Mouse (Mus musculus) heart, embryonic 16.5 days (tissue): Measurements from ENCODE around the gene Clasrp. TPM values are rescaled to one million over a fixed set of nuclear protein-coding genes. Genes with fewer than 3 reads are reported as not detected.

Experiments used
- ATAC-seq: fragments of 200-750 bp; cut with Nextera tagmentation; replicated peaks from 2 replicates; pipeline ENCODE4 v1.8.0; 2017; ENCODE audit warnings: moderate number of reproducible peaks; ENCODE audit not compliant: insufficient read depth, low FRiP score; ENCODE audit errors: extremely low read depth
- H3K27ac ChIP-seq: fragments of 300-500 bp; sonication (generic); 2 replicates; pipeline ENCODE4 v1.5.1; 2014; ENCODE audit warnings: mild to moderate bottlenecking, low read length, control low read depth, moderate library complexity
- H3K27me3 ChIP-seq: fragments of 300-500 bp; sonication (generic); 2 replicates; pipeline ENCODE4 v1.6.1; 2014; ENCODE audit warnings: low read length, mixed read lengths; ENCODE audit not compliant: control insufficient read depth, insufficient read depth
- H3K36me3 ChIP-seq: fragments of 300-500 bp; sonication (generic); 2 replicates; pipeline ENCODE4 v1.6.1; 2014; ENCODE audit not compliant: control insufficient read depth, insufficient read depth
- H3K4me1 ChIP-seq: fragments of 300-500 bp; sonication (generic); 2 replicates; pipeline ENCODE4 v1.6.1; 2014; ENCODE audit warnings: low read length, mixed read lengths; ENCODE audit not compliant: control insufficient read depth, insufficient read depth
- H3K4me2 ChIP-seq: fragments of 300-500 bp; sonication (generic); 2 replicates; pipeline ENCODE4 v1.6.1; 2014; ENCODE audit warnings: low read depth, mild to moderate bottlenecking, control low read depth, low read length
- H3K4me3 ChIP-seq: fragments of 300-500 bp; sonication (generic); 2 replicates; pipeline ENCODE4 v1.5.1; 2014; ENCODE audit warnings: mild to moderate bottlenecking, control low read depth, low read length
- H3K9ac ChIP-seq: fragments of 300-500 bp; sonication (generic); 2 replicates; pipeline ENCODE4 v1.6.1; 2014; ENCODE audit warnings: low read length, control low read depth
- H3K9me3 ChIP-seq: fragments of 300-500 bp; sonication (generic); replicated peaks from 2 replicates; pipeline ENCODE4 v1.6.1; 2016; ENCODE audit warnings: low read length; ENCODE audit not compliant: control insufficient read depth
- WGBS: fragments of 180-500 bp; shearing (Covaris S2); extraction: QIAGEN DNeasy Blood & Tissue Kit; methylation state at CpG from one replicate; pipeline ENCODE4 v1.1.7; 2014; 5-methylcytosine and 5-hydroxymethylcytosine counted together
- polyA plus RNA-seq: library from polyadenylated mRNA; unstranded; fragments of >200 nt; fragmentation: Nextera tagmentation; extraction: Ambion mirVana; gene quantifications from 2 replicates; pipeline ENCODE4 v1.2.1, GENCODE M21; 2015

Clasrp gene
- polyA plus RNA-seq, 1 experiment from 2014 or later: 31.9 TPM

DNA sequence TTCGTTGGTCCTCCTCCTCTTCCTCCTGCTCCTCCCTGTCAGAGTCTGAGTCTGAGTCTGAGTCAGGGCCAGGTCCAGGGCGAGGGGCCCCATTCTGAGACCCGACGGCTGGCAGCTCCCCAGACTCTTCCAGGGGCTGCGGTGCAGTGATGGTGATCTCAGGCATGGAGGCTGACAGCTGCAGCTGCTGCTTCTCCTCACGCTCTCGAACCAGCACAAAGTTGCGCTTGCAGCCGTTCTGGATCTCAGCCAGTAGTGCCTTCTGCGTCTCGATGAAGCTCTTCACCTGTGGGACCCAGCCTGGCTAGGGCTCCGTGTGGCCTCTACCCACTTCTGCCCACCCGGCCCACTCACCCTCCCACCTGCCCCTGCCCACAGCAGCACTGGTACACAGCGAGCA is 72.0 kb downstream of the Clasrp start:
- H3K4me1 ChIP-seq: peaks cover 7% of the 10 kb centered on the region; the same call in 1 of the 2 replicates
- no peaks in the 10 kb centered on the region for H3K27me3 ChIP-seq
- H3K9me3 ChIP-seq: no peaks in the 10 kb centered on the region
- H3K9ac ChIP-seq: no peak overlapping the region
- no peak overlapping the region for H3K4me2 ChIP-seq
- WGBS: 82% methylated on average over 14 of the region's 14 CpGs
- peaks cover 41% of the 10 kb centered on the region for H3K36me3 ChIP-seq
- no peak overlapping the region for H3K27ac ChIP-seq
- no peak overlapping the region for H3K4me3 ChIP-seq
- ATAC-seq: peak; percentile 28; the same call in 1 of the 2 replicates

DNA sequence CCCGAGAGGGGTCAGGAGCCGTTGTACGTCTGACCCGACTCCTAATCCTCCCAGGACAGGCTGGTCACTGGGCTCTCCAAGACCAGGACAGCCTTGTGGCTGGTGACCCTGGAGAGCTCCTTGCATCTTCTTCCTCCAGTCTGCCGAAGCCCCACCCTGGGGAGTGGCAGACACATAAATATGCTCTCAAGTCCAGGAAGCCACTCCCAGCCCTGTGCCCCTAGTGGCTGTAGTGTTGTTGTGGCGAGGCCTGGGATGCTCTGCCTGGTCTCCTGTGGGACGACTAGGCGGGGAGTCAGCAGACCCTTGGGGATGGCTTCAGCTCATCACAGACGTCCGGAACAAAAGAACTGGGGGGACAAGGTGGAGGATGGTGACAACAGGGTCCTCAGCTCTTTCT is 73.2 kb downstream of the Clasrp start:
- Histone ChIP-seq H3K36me3 (peaks cover 41% of the 10 kb centered on the region), H3K4me2 (no peak overlapping the region), H3K27ac (no peak overlapping the region), H3K4me1 (no peaks in the 10 kb centered on the region), H3K4me3 (no peak overlapping the region), H3K9ac (no peak overlapping the region), H3K27me3 (no peaks in the 10 kb centered on the region), H3K9me3 (no peaks in the 10 kb centered on the region)
- 78% methylated on average over 10 of the region's 10 CpGs for WGBS
- no peak for ATAC-seq

Other genes starting within 250 kb of the Clasrp start
- 16.2 and 16.7 TPM in 2 replicates for gene Cd3eap, start 245.0 kb downstream of the Clasrp start, polyA plus RNA-seq
- 13.6 and 14.2 TPM in 2 replicates for gene Ppp1r13l, start 244.7 kb downstream of the Clasrp start, polyA plus RNA-seq
- gene Ercc2, start 222.5 kb downstream of the Clasrp start, polyA plus RNA-seq: 11.1 and 12.8 TPM in 2 replicates
- 4.1 and 5.0 TPM in 2 replicates for gene Klc3, start 200.4 kb downstream of the Clasrp start, polyA plus RNA-seq
- 2,882 and 3,117 TPM in 2 replicates for gene Ckm, start 199.7 kb downstream of the Clasrp start, polyA plus RNA-seq
- 4.5 and 6.2 TPM in 2 replicates for gene Mark4, start 145.7 kb downstream of the Clasrp start, polyA plus RNA-seq
- gene Exoc3l2, start 141.2 kb downstream of the Clasrp start, polyA plus RNA-seq: 0.50 and 0.59 TPM in 2 replicates
- 1.6 and 1.7 TPM in 2 replicates for gene Bloc1s3, start 96.1 kb downstream of the Clasrp start, polyA plus RNA-seq
- 73.2 and 83.4 TPM in 2 replicates for gene Trappc6a, start 96.1 kb downstream of the Clasrp start, polyA plus RNA-seq
- 0.14 TPM in 1 of 2 replicates, not detected in the other for gene Nkpd1, start 86.6 kb downstream of the Clasrp start, polyA plus RNA-seq
- 18.2 and 21.1 TPM in 2 replicates for gene Ppp1r37, start 41.4 kb downstream of the Clasrp start, polyA plus RNA-seq
- 0.24 and 0.66 TPM in 2 replicates for gene Zfp296, start 27.2 kb downstream of the Clasrp start, polyA plus RNA-seq
- gene Gemin7, start 26.9 kb downstream of the Clasrp start, polyA plus RNA-seq: 125 and 127 TPM in 2 replicates
- 8.3 and 12.4 TPM in 2 replicates for gene Relb, start 25.0 kb upstream of the Clasrp start, polyA plus RNA-seq
- gene Clptm1, start 60.5 kb upstream of the Clasrp start, polyA plus RNA-seq: 74.3 and 81.9 TPM in 2 replicates
- 1.2 and 2.6 TPM in 2 replicates for gene Apoc2, start 73.5 kb upstream of the Clasrp start, polyA plus RNA-seq
- gene Gm44805, start 76.9 kb upstream of the Clasrp start, polyA plus RNA-seq: 0.38 TPM in 1 of 2 replicates, not detected in the other
- 0.22 and 0.37 TPM in 2 replicates for gene Apoc4, start 77.0 kb upstream of the Clasrp start, polyA plus RNA-seq
- 8.9 and 9.2 TPM in 2 replicates for gene Apoc1, start 88.2 kb upstream of the Clasrp start, polyA plus RNA-seq
- 588 and 662 TPM in 2 replicates for gene Apoe, start 94.7 kb upstream of the Clasrp start, polyA plus RNA-seq
- gene Tomm40, start 111.0 kb upstream of the Clasrp start, polyA plus RNA-seq: 146 and 158 TPM in 2 replicates
- gene Nectin2, start 146.0 kb upstream of the Clasrp start, polyA plus RNA-seq: 63.5 and 76.8 TPM in 2 replicates
- 413 and 444 TPM in 2 replicates for gene Bcam, start 166.5 kb upstream of the Clasrp start, polyA plus RNA-seq
- 1.2 and 2.0 TPM in 2 replicates for gene Cblc, start 192.3 kb upstream of the Clasrp start, polyA plus RNA-seq
- gene Bcl3, start 218.3 kb upstream of the Clasrp start, polyA plus RNA-seq: 3.1 and 4.1 TPM in 2 replicates
- gene Gm19345, start 247.5 kb upstream of the Clasrp start, polyA plus RNA-seq: not detected in 2 replicates